Mouse (Mus musculus): ENCODE data around the gene Psmd14. TPM values are rescaled to one million over a fixed set of nuclear protein-coding genes. Genes with fewer than 3 reads are reported as not detected.

The Psmd14 gene
- 100 to 1,000 TPM; 110 to 120 TPM for total RNA-seq (2021)
- long read RNA-seq, experiment 1, transcript Psmd14-201 (12 exons, 1,541 nt): major isoform, 49 of 58 reads
- long read RNA-seq, experiment 1, partial matches to known transcripts: 1 of 58 reads
- long read RNA-seq, experiment 1, other reads (novel, unspliced or antisense): 6 of 58 reads
- long read RNA-seq, experiment 2, transcript Psmd14-201 (12 exons, 1,541 nt): major isoform, 113 of 120 reads
- long read RNA-seq, experiment 2, partial matches to known transcripts: 2 of 120 reads
- long read RNA-seq, experiment 2, other reads (novel, unspliced or antisense): 5 of 120 reads

GRCm38 (mm10) chr2:61711108-61712040, at the start of gene Psmd14:
Psmd14 (plus strand) TSS chr2:61711694.
- Histone ChIP-seq H3K27ac (peak within 1 kb of the TSS; percentile 92), H3K4me3 (peak within 1 kb of the TSS; percentile 88)
- no peak for TF ChIP-seq CTCF (conservative IDR thresholded peaks at IDR 0.05)
- peak; percentile 83 to 90 for DNase-seq (ENCODE audit: low spot score in 2 of 2)

- no peak for TF ChIP-seq CTCF (conservative IDR thresholded peaks at IDR 0.05)
- Histone ChIP-seq H3K27ac (no peak overlapping the region), H3K4me3 (no peak overlapping the region)
- no peak for DNase-seq (ENCODE audit: low spot score in 2 of 2)
These were observed 48.7 kb upstream of the Psmd14 start for GRCm38 (mm10) chr2:61662833-61663232.

GRCm38 (mm10) chr2:61663573-61664241, 47.8 kb upstream of the Psmd14 start:
- Histone ChIP-seq H3K27ac (no peak overlapping the region), H3K4me3 (no peak overlapping the region)
- 0 out of 2 replicates have a peak, but pooled peaks have one; percentile 3 for TF ChIP-seq CTCF (conservative IDR thresholded peaks at IDR 0.05)
- no peak for DNase-seq (ENCODE audit: low spot score in 2 of 2)

DNA sequence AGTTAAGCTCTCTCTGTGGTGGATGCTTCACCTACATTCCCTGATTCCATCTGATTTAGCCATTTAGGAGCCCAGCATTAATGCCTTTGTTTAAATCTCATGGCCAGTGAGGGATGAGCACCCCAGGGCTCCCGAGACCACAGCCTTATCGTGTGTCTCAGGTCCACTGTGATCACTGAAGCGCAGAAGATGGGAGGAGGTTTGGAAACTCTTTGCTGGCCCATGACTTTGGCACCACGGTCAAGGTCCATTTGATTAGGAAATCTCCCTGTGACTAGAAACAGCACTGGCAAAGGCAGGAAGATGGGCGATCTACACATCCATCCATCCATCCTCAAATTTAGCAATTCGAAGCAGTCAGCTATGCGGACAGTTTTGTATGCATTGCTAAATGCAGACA, 44.1 kb upstream of the Psmd14 start:
- no peak for DNase-seq (ENCODE audit: low spot score in 2 of 2)
- Histone ChIP-seq H3K4me3 (no peak overlapping the region), H3K27ac (no peak overlapping the region)
- no peak for TF ChIP-seq CTCF (conservative IDR thresholded peaks at IDR 0.05)

GRCm38 (mm10) chr2:61668260-61668659, 43.2 kb upstream of the Psmd14 start:
- peak; percentile 86 for TF ChIP-seq CTCF (conservative IDR thresholded peaks at IDR 0.05)
- Histone ChIP-seq H3K27ac (no peak overlapping the region), H3K4me3 (no peak overlapping the region)
- DNase-seq (ENCODE audit: low spot score in 2 of 2): peak; percentile 34 to 70

DNA sequence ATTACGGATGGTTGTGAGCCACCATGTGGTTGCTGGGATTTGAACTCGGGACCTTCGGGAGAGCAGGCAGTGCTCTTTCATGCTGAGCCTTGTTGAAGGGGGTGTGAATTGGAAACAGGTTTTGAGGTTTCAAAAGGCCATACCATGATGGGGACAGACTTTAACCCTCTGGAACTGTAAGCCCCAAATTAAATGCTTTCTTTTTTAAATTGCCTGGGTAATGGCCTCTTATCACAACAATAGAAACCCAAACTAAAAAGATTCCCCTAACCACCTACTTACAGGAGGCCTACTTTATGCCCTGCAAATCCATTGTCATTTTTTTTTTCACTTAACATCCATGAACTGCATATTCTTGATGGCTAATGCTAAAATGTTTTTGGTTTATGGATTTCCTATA, 36.9 kb upstream of the Psmd14 start:
- DNase-seq (ENCODE audit: low spot score in 2 of 2): no peak
- no peak overlapping the region for H3K4me3 ChIP-seq
- H3K27ac ChIP-seq: no peak overlapping the region
- no peak for TF ChIP-seq CTCF (conservative IDR thresholded peaks at IDR 0.05)

GRCm38 (mm10) chr2:61681572-61681971, 29.9 kb upstream of the Psmd14 start:
- H3K4me3 ChIP-seq: no peak overlapping the region
- TF ChIP-seq CTCF (conservative IDR thresholded peaks at IDR 0.05): no peak
- no peak for DNase-seq (ENCODE audit: low spot score in 2 of 2)
- H3K27ac ChIP-seq: no peak overlapping the region

GRCm38 (mm10) chr2:61686533-61686932, 25.0 kb upstream of the Psmd14 start:
- Histone ChIP-seq H3K4me3 (no peak overlapping the region), H3K27ac (no peak overlapping the region)
- no peak for DNase-seq (ENCODE audit: low spot score in 2 of 2)
- no peak for TF ChIP-seq CTCF (conservative IDR thresholded peaks at IDR 0.05)

DNA sequence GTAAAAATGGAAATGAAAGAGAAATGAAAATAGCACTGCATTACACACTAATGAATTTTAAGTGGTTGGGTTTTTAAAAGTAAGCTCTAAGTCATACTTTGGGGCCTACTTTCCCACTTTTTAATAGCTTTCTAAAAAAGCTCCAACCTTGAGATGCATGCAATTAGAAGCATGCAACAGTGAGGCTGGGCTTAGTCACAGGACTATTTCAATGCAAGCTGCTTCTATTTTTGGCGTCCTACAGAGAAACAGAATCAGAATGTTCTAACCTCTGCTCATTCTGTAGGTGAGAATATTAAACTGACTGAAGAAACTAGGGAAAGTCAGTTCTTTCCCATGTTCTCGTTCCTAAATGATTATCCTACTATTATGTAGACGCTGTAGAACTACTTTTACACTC, 22.4 kb upstream of the Psmd14 start:
- Histone ChIP-seq H3K27ac (no peak overlapping the region), H3K4me3 (no peak overlapping the region)
- DNase-seq (ENCODE audit: low spot score in 2 of 2): no peak
- no peak for TF ChIP-seq CTCF (conservative IDR thresholded peaks at IDR 0.05)

DNA sequence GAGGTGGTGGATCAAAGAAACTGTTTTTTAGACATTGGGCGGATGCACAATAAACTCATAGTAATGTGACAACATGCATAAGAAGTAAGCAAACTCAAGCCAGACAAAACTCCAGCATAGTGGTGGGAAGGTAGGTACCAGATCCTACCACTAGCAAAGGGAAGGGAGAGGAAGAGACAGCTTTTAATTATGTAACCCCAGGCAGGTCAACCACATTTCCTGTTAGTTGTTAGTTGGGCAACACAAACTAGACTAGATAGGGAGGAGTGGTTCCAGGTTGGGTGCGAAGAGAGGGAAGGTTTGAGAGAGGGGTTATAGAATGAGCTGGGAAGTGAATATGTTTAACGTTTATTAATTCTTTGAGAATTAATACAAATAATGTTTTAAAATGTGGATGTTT, 1.9 kb upstream of the Psmd14 start:
- TF ChIP-seq CTCF (conservative IDR thresholded peaks at IDR 0.05): no peak
- Histone ChIP-seq H3K27ac (no peak overlapping the region), H3K4me3 (no peak overlapping the region)
- no peak for DNase-seq (ENCODE audit: low spot score in 2 of 2)

DNA sequence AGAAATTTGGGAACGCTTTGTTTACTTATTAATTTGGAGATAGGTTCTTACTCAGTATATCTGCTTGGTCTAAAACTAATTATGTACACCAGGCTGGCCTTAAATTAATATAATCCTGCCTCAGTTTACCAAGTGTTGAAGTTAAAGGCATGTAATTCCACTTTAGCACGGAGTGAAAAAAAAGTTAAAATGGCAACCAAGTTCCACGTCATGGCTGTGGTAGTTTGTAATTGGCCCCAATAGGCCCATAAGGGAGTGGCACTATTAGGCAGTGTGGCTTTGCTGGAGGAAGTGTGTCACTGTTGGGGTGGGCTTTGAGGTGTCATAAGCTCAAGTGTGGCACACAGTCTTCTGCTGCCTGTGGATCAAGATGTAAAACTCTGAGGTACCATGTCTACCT, 1.0 kb downstream of the Psmd14 start:
- peak overlapping the region; percentile 84 for H3K27ac ChIP-seq
- TF ChIP-seq CTCF (conservative IDR thresholded peaks at IDR 0.05): no peak
- no peak for DNase-seq (ENCODE audit: low spot score in 2 of 2)
- peak overlapping the region; percentile 88 for H3K4me3 ChIP-seq

DNA sequence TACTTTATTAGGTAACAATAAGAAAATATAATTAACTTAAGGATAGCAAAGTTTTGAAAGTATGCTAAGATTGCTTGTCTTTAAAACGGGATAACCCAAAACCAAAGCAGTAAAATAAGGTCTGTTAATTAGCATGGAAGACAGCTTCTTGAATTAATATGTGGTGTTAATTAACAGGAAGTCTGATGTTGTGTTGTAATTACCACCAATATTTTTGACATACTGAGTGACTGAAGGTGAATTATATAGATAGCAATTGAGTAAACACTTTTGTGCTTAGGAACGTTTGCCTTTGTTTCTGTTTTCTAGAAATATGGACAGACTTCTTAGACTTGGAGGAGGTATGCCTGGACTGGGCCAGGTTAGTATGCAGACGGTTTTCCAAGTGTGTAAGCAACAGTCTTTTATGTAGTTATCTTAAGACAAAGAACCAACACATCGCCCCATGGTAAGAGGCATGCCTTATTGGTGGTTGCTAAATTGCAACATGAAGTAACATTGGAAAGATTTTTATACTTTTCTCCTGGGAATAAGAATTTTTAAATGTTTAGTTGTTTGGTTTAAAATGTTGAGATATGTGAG, 11.0 kb downstream of the Psmd14 start:
- no peak for DNase-seq (ENCODE audit: low spot score in 2 of 2)
- Histone ChIP-seq H3K4me3 (no peak overlapping the region), H3K27ac (no peak overlapping the region)
- TF ChIP-seq CTCF (conservative IDR thresholded peaks at IDR 0.05): no peak

All from layer of hippocampus, adult 2 months (tissue).